ENCODE assay signal across 21 mouse cellular contexts in genomic region chr8:33076253-33076652, GRCm38 (mm10).
DNase-seq lines count a peak whose midpoint lies in the region; ATAC-seq lines count a peak whose summit lies in the region.
"Had no signal": no experiment of that assay in that cellular context is flagged by ENCODE, and none has a peak within 500 bp of the region (broad histone marks: within the 10 kb centered on the region; RNA-seq: fewer than 3 reads in every experiment).

No protein-coding gene starts in this region.

- 0 out of 2 replicates have a peak, but pooled peaks have one; percentile 52 for ATAC-seq in embryonic facial prominence, embryonic 11.5 days (replicated peaks; ENCODE audit: insufficient number of reproducible peaks, low FRiP score, low TSS enrichment, low read depth)
- ATAC-seq in midbrain, embryonic 11.5 days (ENCODE audit: low FRiP score), result 0 out of 2 replicates have a peak, but pooled peaks have one; percentile 15
- no peak for ATAC-seq in midbrain, embryonic 16.5 days
- ATAC-seq in neural tube, embryonic 15.5 days (ENCODE audit: low FRiP score), result peak; percentile 38; the same call in 1 of the 2 replicates
- ATAC-seq: forebrain, embryonic 14.5 days; forebrain, embryonic 16.5 days had no signal

- no peaks in the 10 kb centered on the region for H3K27me3 ChIP-seq in embryonic facial prominence, embryonic 11.5 days (ENCODE audit: control insufficient read depth, insufficient read depth, low read length)
- H3K27me3 ChIP-seq in embryonic facial prominence, embryonic 10.5 days (replicated peaks; ENCODE audit: low read depth, poor library complexity, severe bottlenecking), result no peaks in the 10 kb centered on the region
- H3K27me3 ChIP-seq in midbrain, embryonic 11.5 days (ENCODE audit: control insufficient read depth, insufficient read depth, low read length), result no peaks in the 10 kb centered on the region
- H3K27me3 ChIP-seq in midbrain, embryonic 16.5 days (ENCODE audit: control insufficient read depth, insufficient read depth, low read depth, low read length), result no peaks in the 10 kb centered on the region
- no peaks in the 10 kb centered on the region for H3K27me3 ChIP-seq in neural tube, embryonic 15.5 days (replicated peaks)
- H3K27me3 ChIP-seq: embryonic facial prominence, embryonic 13.5 days; embryonic facial prominence, embryonic 15.5 days had no signal

- no peak overlapping the region for H3K4me3 ChIP-seq in embryonic facial prominence, embryonic 11.5 days (ENCODE audit: low read depth, low read length)
- H3K4me3 ChIP-seq in embryonic facial prominence, embryonic 10.5 days, result no peak overlapping the region
- no peak overlapping the region for H3K4me3 ChIP-seq in midbrain, embryonic 11.5 days (ENCODE audit: low read depth, low read length)
- H3K4me3 ChIP-seq in midbrain, embryonic 16.5 days (ENCODE audit: low read depth, low read length), result no peak overlapping the region
- no peak overlapping the region for H3K4me3 ChIP-seq in neural tube, embryonic 15.5 days (replicated peaks)
- H3K4me3 ChIP-seq: embryonic facial prominence, embryonic 13.5 days; embryonic facial prominence, embryonic 15.5 days; erythroblast, embryonic 14.5 days had no signal

- DNase-seq in embryonic facial prominence, embryonic 11.5 days (ENCODE audit: low spot score), result no peak
- no peak for DNase-seq in embryonic facial prominence, embryonic 10.5 days (ENCODE audit: low spot score)
- DNase-seq in midbrain, embryonic 11.5 days (ENCODE audit: low spot score, missing footprints), result no peak
- no peak for DNase-seq in neural tube, embryonic 10.5 days (ENCODE audit: extremely low spot score, low spot score)
- DNase-seq: adrenal gland, adult 2 months; adrenal gland, postnatal 10 days; adrenal gland, postnatal 25 days; cerebellum, adult 11 months; cerebellum, adult 18-20 months; cerebellum, adult 8-10 months; cerebellum, adult 9-11 months; cerebellum, postnatal 14 days; cerebellum, postnatal 36 days; embryo, embryonic 11 days had no signal

- H3K4me1 ChIP-seq in embryonic facial prominence, embryonic 11.5 days (ENCODE audit: control insufficient read depth, insufficient read depth, low read length), result no peaks in the 10 kb centered on the region
- H3K4me1 ChIP-seq in embryonic facial prominence, embryonic 10.5 days, result no peaks in the 10 kb centered on the region
- peaks cover 2% of the 10 kb centered on the region; the same call in 1 of the 2 replicates for H3K4me1 ChIP-seq in midbrain, embryonic 11.5 days (ENCODE audit: control insufficient read depth, insufficient read depth, low read length)
- H3K4me1 ChIP-seq in midbrain, embryonic 16.5 days (ENCODE audit: control insufficient read depth, insufficient read depth, low read length), result no peaks in the 10 kb centered on the region
- H3K4me1 ChIP-seq in neural tube, embryonic 15.5 days, result peaks cover 5% of the 10 kb centered on the region; the same call in 1 of the 2 replicates
- H3K4me1 ChIP-seq: embryonic facial prominence, embryonic 13.5 days; embryonic facial prominence, embryonic 15.5 days had no signal

- 74% methylated on average over 6 of the region's 6 CpGs for WGBS in embryonic facial prominence, embryonic 11.5 days
- 73% methylated on average over 6 of the region's 6 CpGs for WGBS in embryonic facial prominence, embryonic 10.5 days
- 77% methylated on average over 6 of the region's 6 CpGs for WGBS in midbrain, embryonic 11.5 days
- WGBS in midbrain, embryonic 16.5 days, result 76% methylated on average over 6 of the region's 6 CpGs
- 78% methylated on average over 6 of the region's 6 CpGs for WGBS in neural tube, embryonic 15.5 days

- H3K9me3 ChIP-seq in embryonic facial prominence, embryonic 11.5 days (replicated peaks; ENCODE audit: control insufficient read depth, low read length), result no peaks in the 10 kb centered on the region
- H3K9me3 ChIP-seq in embryonic facial prominence, embryonic 10.5 days, result no peaks in the 10 kb centered on the region
- no peaks in the 10 kb centered on the region for H3K9me3 ChIP-seq in midbrain, embryonic 11.5 days (ENCODE audit: control insufficient read depth, low read length)
- H3K9me3 ChIP-seq in midbrain, embryonic 16.5 days (replicated peaks; ENCODE audit: control insufficient read depth, low read length, poor library complexity, severe bottlenecking), result no peaks in the 10 kb centered on the region
- no peaks in the 10 kb centered on the region for H3K9me3 ChIP-seq in neural tube, embryonic 15.5 days (replicated peaks)
- H3K9me3 ChIP-seq: embryonic facial prominence, embryonic 13.5 days; embryonic facial prominence, embryonic 15.5 days had no signal

- no peak overlapping the region for H3K9ac ChIP-seq in embryonic facial prominence, embryonic 11.5 days (replicated peaks; ENCODE audit: low read length)
- H3K9ac ChIP-seq in midbrain, embryonic 11.5 days (ENCODE audit: low read length), result no peak overlapping the region
- no peak overlapping the region for H3K9ac ChIP-seq in midbrain, embryonic 16.5 days (ENCODE audit: low read depth, low read length)
- no peak overlapping the region for H3K9ac ChIP-seq in neural tube, embryonic 15.5 days (replicated peaks)
- H3K9ac ChIP-seq: embryonic facial prominence, embryonic 13.5 days; embryonic facial prominence, embryonic 15.5 days had no signal

- no peak overlapping the region for H3K4me2 ChIP-seq in embryonic facial prominence, embryonic 11.5 days (ENCODE audit: low read depth, low read length)
- no peak overlapping the region for H3K4me2 ChIP-seq in midbrain, embryonic 11.5 days
- H3K4me2 ChIP-seq in midbrain, embryonic 16.5 days (ENCODE audit: low read length), result no peak overlapping the region
- no peak overlapping the region for H3K4me2 ChIP-seq in neural tube, embryonic 15.5 days
- H3K4me2 ChIP-seq: embryonic facial prominence, embryonic 13.5 days; embryonic facial prominence, embryonic 15.5 days had no signal

- H3K36me3 ChIP-seq in embryonic facial prominence, embryonic 11.5 days (replicated peaks; ENCODE audit: control insufficient read depth, insufficient read depth, low read depth, low read length), result no peaks in the 10 kb centered on the region
- H3K36me3 ChIP-seq in embryonic facial prominence, embryonic 10.5 days (replicated peaks), result no peaks in the 10 kb centered on the region
- H3K36me3 ChIP-seq in midbrain, embryonic 11.5 days (ENCODE audit: control insufficient read depth, insufficient read depth, low read length), result no peaks in the 10 kb centered on the region
- no peaks in the 10 kb centered on the region for H3K36me3 ChIP-seq in midbrain, embryonic 16.5 days (ENCODE audit: control insufficient read depth, insufficient read depth, low read length)
- no peaks in the 10 kb centered on the region for H3K36me3 ChIP-seq in neural tube, embryonic 15.5 days
- H3K36me3 ChIP-seq: embryonic facial prominence, embryonic 13.5 days; embryonic facial prominence, embryonic 15.5 days had no signal

- no peak overlapping the region for H3K27ac ChIP-seq in embryonic facial prominence, embryonic 11.5 days (replicated peaks; ENCODE audit: low read depth, low read length)
- H3K27ac ChIP-seq in embryonic facial prominence, embryonic 10.5 days (replicated peaks), result no peak overlapping the region
- no peak overlapping the region for H3K27ac ChIP-seq in midbrain, embryonic 11.5 days (ENCODE audit: low read depth, low read length)
- no peak overlapping the region for H3K27ac ChIP-seq in midbrain, embryonic 16.5 days (ENCODE audit: low read length)
- H3K27ac ChIP-seq in neural tube, embryonic 15.5 days (replicated peaks), result no peak overlapping the region
- H3K27ac ChIP-seq: embryonic facial prominence, embryonic 13.5 days; embryonic facial prominence, embryonic 15.5 days had no signal
